ENCODE assay signal across 10 mouse cellular contexts in the genomic region with DNA sequence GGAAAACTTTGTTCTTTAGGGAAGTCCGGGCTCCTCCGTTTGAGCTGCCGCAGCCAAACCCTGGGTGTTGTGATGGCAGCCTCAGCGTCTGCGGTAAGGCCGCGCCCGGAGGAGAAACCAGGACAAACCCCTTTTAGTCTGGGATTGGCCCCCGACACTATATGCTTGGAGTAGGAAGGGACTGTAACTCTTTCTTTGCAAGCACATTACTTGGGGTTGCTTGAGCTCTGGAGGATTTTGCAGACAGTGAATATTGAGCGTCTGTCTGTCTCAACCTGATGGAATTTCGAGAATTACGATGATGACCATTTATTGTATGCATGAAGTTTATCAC. TPM values are rescaled to one million over a fixed set of nuclear protein-coding genes. Genes with fewer than 3 reads are reported as not detected.
DNase-seq lines count a peak whose midpoint lies in the region; ATAC-seq lines count a peak whose summit lies in the region.
"Had no signal": no experiment of that assay in that cellular context is flagged by ENCODE, and none has a peak within 500 bp of the region (broad histone marks: within the 10 kb centered on the region; RNA-seq: fewer than 3 reads in every experiment).

No protein-coding gene starts in this region.

- 4% methylated on average over 12 of the region's 12 CpGs for WGBS in kidney, embryonic 14.5 days
- WGBS in hindbrain, embryonic 14.5 days, result 5% methylated on average over 12 of the region's 12 CpGs
- 7% methylated on average over 12 of the region's 12 CpGs for WGBS in midbrain, embryonic 14.5 days

- H3K4me1 ChIP-seq in kidney, embryonic 14.5 days (ENCODE audit: control insufficient read depth, insufficient read depth, low read length), result peaks cover 21% of the 10 kb centered on the region
- peaks cover 2% of the 10 kb centered on the region for H3K4me1 ChIP-seq in brown adipose tissue, adult 24 weeks (ENCODE audit: control insufficient read depth, insufficient read depth, insufficient read length, low read length)
- peaks cover 28% of the 10 kb centered on the region for H3K4me1 ChIP-seq in hindbrain, embryonic 14.5 days (replicated peaks; ENCODE audit: control insufficient read depth, insufficient read depth, low read length)
- H3K4me1 ChIP-seq in midbrain, embryonic 14.5 days (ENCODE audit: control insufficient read depth, insufficient read depth, low read length), result peaks cover 18% of the 10 kb centered on the region

- H3K27ac ChIP-seq in kidney, embryonic 14.5 days (ENCODE audit: low read depth, low read length), result peak overlapping the region; percentile 93
- H3K27ac ChIP-seq in brown adipose tissue, adult 24 weeks (replicated peaks; ENCODE audit: low read depth, low read length), result peak overlapping the region; percentile 83
- H3K27ac ChIP-seq in hindbrain, embryonic 14.5 days, result peak overlapping the region; percentile 91
- peak overlapping the region; percentile 79 for H3K27ac ChIP-seq in midbrain, embryonic 14.5 days (replicated peaks; ENCODE audit: low read depth, low read length)

- no peak for DNase-seq in kidney, adult 18-20 months
- no peak for DNase-seq in hindbrain, embryonic 14.5 days (ENCODE audit: low spot score)
- DNase-seq in midbrain, embryonic 14.5 days, result no peak
- DNase-seq in layer of hippocampus, adult 18-20 months (ENCODE audit: low spot score in 2 of 2), result no peak
- DNase-seq in cerebellum, postnatal 14 days, result no peak
- no peak for DNase-seq in retina, postnatal 1 day

- peak; percentile 34; the same call in 1 of the 2 replicates for ATAC-seq in kidney, embryonic 14.5 days (ENCODE audit: low FRiP score, low TSS enrichment)
- peak; percentile 46; the same call in 1 of the 2 replicates for ATAC-seq in hindbrain, embryonic 14.5 days (ENCODE audit: low FRiP score)
- peak; percentile 58; the same call in 1 of the 2 replicates for ATAC-seq in midbrain, embryonic 14.5 days (ENCODE audit: low FRiP score, low TSS enrichment)

- no peaks in the 10 kb centered on the region for H3K9me3 ChIP-seq in kidney, embryonic 14.5 days (ENCODE audit: control insufficient read depth, low read length)
- no peaks in the 10 kb centered on the region for H3K9me3 ChIP-seq in hindbrain, embryonic 14.5 days (ENCODE audit: control insufficient read depth, low read length)
- H3K9me3 ChIP-seq in midbrain, embryonic 14.5 days (ENCODE audit: control insufficient read depth, low read length), result no peaks in the 10 kb centered on the region

- peak overlapping the region; percentile 51 for H3K4me2 ChIP-seq in kidney, embryonic 14.5 days (replicated peaks; ENCODE audit: low read depth, low read length)
- H3K4me2 ChIP-seq in hindbrain, embryonic 14.5 days (replicated peaks), result peak overlapping the region; percentile 93
- peak overlapping the region; percentile 94 for H3K4me2 ChIP-seq in midbrain, embryonic 14.5 days (ENCODE audit: low read length)

- no peaks in the 10 kb centered on the region for H3K36me3 ChIP-seq in kidney, embryonic 14.5 days (ENCODE audit: control insufficient read depth, insufficient read depth, low read length)
- H3K36me3 ChIP-seq in hindbrain, embryonic 14.5 days (replicated peaks; ENCODE audit: control insufficient read depth, insufficient read depth), result no peaks in the 10 kb centered on the region
- H3K36me3 ChIP-seq in midbrain, embryonic 14.5 days (ENCODE audit: control insufficient read depth, insufficient read depth, low read length), result no peaks in the 10 kb centered on the region

- no peaks in the 10 kb centered on the region for H3K27me3 ChIP-seq in kidney, embryonic 14.5 days (ENCODE audit: control insufficient read depth, insufficient read depth, low read length)
- H3K27me3 ChIP-seq in hindbrain, embryonic 14.5 days (ENCODE audit: control insufficient read depth, insufficient read depth, low read length), result no peaks in the 10 kb centered on the region
- no peaks in the 10 kb centered on the region for H3K27me3 ChIP-seq in midbrain, embryonic 14.5 days (ENCODE audit: control insufficient read depth, insufficient read depth, low read length)

- H3K9ac ChIP-seq in kidney, embryonic 14.5 days (ENCODE audit: low read depth, low read length), result peak overlapping the region; percentile 90
- H3K9ac ChIP-seq in hindbrain, embryonic 14.5 days, result peak overlapping the region; percentile 79
- H3K9ac ChIP-seq in midbrain, embryonic 14.5 days (replicated peaks; ENCODE audit: low read length), result peak overlapping the region; percentile 68

- peak overlapping the region; percentile 96 for H3K4me3 ChIP-seq in kidney, embryonic 14.5 days (ENCODE audit: low read length)
- peak overlapping the region; percentile 81 for H3K4me3 ChIP-seq in brown adipose tissue, adult 24 weeks (ENCODE audit: insufficient read depth, low read depth, low read length)
- peak overlapping the region; percentile 79 for H3K4me3 ChIP-seq in hindbrain, embryonic 14.5 days (replicated peaks; ENCODE audit: low read length)
- peak overlapping the region; percentile 87 for H3K4me3 ChIP-seq in midbrain, embryonic 14.5 days (replicated peaks; ENCODE audit: low read depth, low read length)

RNA-seq across cellular contexts. Expression of a gene that starts 0.4 kb away (rescaled TPM):
- 71.4 and 102 TPM in 2 replicates for polyA plus RNA-seq in kidney, embryonic 14.5 days (2014; fragmentation: Nextera tagmentation; extraction: Ambion mirVana)
- 6.9 and 15.0 TPM in 2 replicates for polyA plus RNA-seq in brown adipose tissue, adult 24 weeks (2012; ENCODE audit: insufficient read depth, insufficient read length, missing spikeins)
- 56.3 and 62.8 TPM in 2 replicates for polyA plus RNA-seq in hindbrain, embryonic 14.5 days (2014; fragmentation: Nextera tagmentation; extraction: Ambion mirVana)
- polyA plus RNA-seq in midbrain, embryonic 14.5 days (2014; fragmentation: Nextera tagmentation; extraction: Ambion mirVana), result 62.0 and 68.9 TPM in 2 replicates
- 10 to 100 TPM; 47.7 to 53.1 TPM for total RNA-seq in layer of hippocampus, adult 18-20 months (2021)

RNA-seq across cellular contexts. Expression of a gene that starts 0.5 kb away (rescaled TPM):
- polyA plus RNA-seq in kidney, embryonic 14.5 days (2014; fragmentation: Nextera tagmentation; extraction: Ambion mirVana), result 30.6 and 41.2 TPM in 2 replicates
- polyA plus RNA-seq in brown adipose tissue, adult 24 weeks (2012; ENCODE audit: insufficient read depth, insufficient read length, missing spikeins), result 12.6 and 14.8 TPM in 2 replicates
- polyA plus RNA-seq in hindbrain, embryonic 14.5 days (2014; fragmentation: Nextera tagmentation; extraction: Ambion mirVana), result 8.6 and 10.5 TPM in 2 replicates
- polyA plus RNA-seq in midbrain, embryonic 14.5 days (2014; fragmentation: Nextera tagmentation; extraction: Ambion mirVana), result 12.7 and 14.4 TPM in 2 replicates
- 10 to 100 TPM; 24.5 to 31.9 TPM for total RNA-seq in layer of hippocampus, adult 18-20 months (2021)

RNA-seq across cellular contexts. Expression of a gene that starts 18.2 kb away (rescaled TPM):
- 64.7 and 69.6 TPM in 2 replicates for polyA plus RNA-seq in kidney, embryonic 14.5 days (2014; fragmentation: Nextera tagmentation; extraction: Ambion mirVana)
- 7.7 and 13.3 TPM in 2 replicates for polyA plus RNA-seq in brown adipose tissue, adult 24 weeks (2012; ENCODE audit: insufficient read depth, insufficient read length, missing spikeins)
- 78.9 and 82.7 TPM in 2 replicates for polyA plus RNA-seq in hindbrain, embryonic 14.5 days (2014; fragmentation: Nextera tagmentation; extraction: Ambion mirVana)
- 101 and 113 TPM in 2 replicates for polyA plus RNA-seq in midbrain, embryonic 14.5 days (2014; fragmentation: Nextera tagmentation; extraction: Ambion mirVana)
- total RNA-seq in layer of hippocampus, adult 18-20 months (2021), result 10 to 100 TPM; 97.8 to 99.1 TPM

RNA-seq across cellular contexts. Expression of a gene that starts 27.3 kb away (rescaled TPM):
- 53.5 and 57.4 TPM in 2 replicates for polyA plus RNA-seq in kidney, embryonic 14.5 days (2014; fragmentation: Nextera tagmentation; extraction: Ambion mirVana)
- 64.9 and 78.0 TPM in 2 replicates for polyA plus RNA-seq in brown adipose tissue, adult 24 weeks (2012; ENCODE audit: insufficient read depth, insufficient read length, missing spikeins)
- 31.9 and 41.4 TPM in 2 replicates for polyA plus RNA-seq in hindbrain, embryonic 14.5 days (2014; fragmentation: Nextera tagmentation; extraction: Ambion mirVana)
- 36.5 and 41.4 TPM in 2 replicates for polyA plus RNA-seq in midbrain, embryonic 14.5 days (2014; fragmentation: Nextera tagmentation; extraction: Ambion mirVana)
- 10 to 100 TPM; 33.2 to 35.4 TPM for total RNA-seq in layer of hippocampus, adult 18-20 months (2021)

RNA-seq across cellular contexts. Expression of a gene that starts 27.3 kb away (rescaled TPM):
- not detected in 2 replicates for polyA plus RNA-seq in kidney, embryonic 14.5 days (2014; fragmentation: Nextera tagmentation; extraction: Ambion mirVana)
- not detected in 2 replicates for polyA plus RNA-seq in brown adipose tissue, adult 24 weeks (2012; ENCODE audit: insufficient read depth, insufficient read length, missing spikeins)
- polyA plus RNA-seq in hindbrain, embryonic 14.5 days (2014; fragmentation: Nextera tagmentation; extraction: Ambion mirVana), result 0.71 and 0.81 TPM in 2 replicates
- 0.49 and 0.63 TPM in 2 replicates for polyA plus RNA-seq in midbrain, embryonic 14.5 days (2014; fragmentation: Nextera tagmentation; extraction: Ambion mirVana)
- 1 to 10 TPM; 2.0 to 2.2 TPM for total RNA-seq in layer of hippocampus, adult 18-20 months (2021)
- total RNA-seq: gastrocnemius, adult 8-10 months; neutrophil, adult 5-6 weeks had no signal
